Mouse (Mus musculus) left cerebral cortex, adult 9 months (tissue): ENCODE measurements around the gene Mmp10.

Experiments
- DNase-seq, 2 experiments: peaks; one replicate each; pipeline ENCODE4 v3.0.0; 2022; ENCODE audit warnings: low spot score in 2 of 2

Gene Mmp10

GRCm38 (mm10) chr9:7502051-7502450 is at the start of gene Mmp10:
Gene Mmp10 (plus strand): TSS chr9:7502352.
- no peak for DNase-seq

- DNase-seq = no peak
Measured at GRCm38 (mm10) chr9:7453302-7453701, 48.9 kb upstream of the Mmp10 start.

GRCm38 (mm10) chr9:7470262-7470661 is 31.9 kb upstream of the Mmp10 start:
- DNase-seq = no peak

GRCm38 (mm10) chr9:7483684-7484394 is 18.3 kb upstream of the Mmp10 start:
- no peak for DNase-seq

GRCm38 (mm10) chr9:7501138-7501537 is 1.0 kb upstream of the Mmp10 start:
- no peak for DNase-seq

GRCm38 (mm10) chr9:7507321-7507876 is 5.2 kb downstream of the Mmp10 start:
- DNase-seq = no peak

- DNase-seq = peak in 1 of 2 experiments; percentile 1
Measured at GRCm38 (mm10) chr9:7509619-7510233, 7.6 kb downstream of the Mmp10 start.

- no peak for DNase-seq
Measured at GRCm38 (mm10) chr9:7517944-7518571, 15.9 kb downstream of the Mmp10 start.

- no peak for DNase-seq
Measured at GRCm38 (mm10) chr9:7526255-7526940, 24.2 kb downstream of the Mmp10 start.

GRCm38 (mm10) chr9:7542763-7543162 is 40.6 kb downstream of the Mmp10 start:
- DNase-seq = no peak

GRCm38 (mm10) chr9:7544923-7545457 is 42.8 kb downstream of the Mmp10 start:
- no peak for DNase-seq

GRCm38 (mm10) chr9:7545471-7545870 is 43.3 kb downstream of the Mmp10 start:
- no peak for DNase-seq

GRCm38 (mm10) chr9:7545920-7546319 is 43.8 kb downstream of the Mmp10 start:
- DNase-seq = no peak

GRCm38 (mm10) chr9:7551943-7552342 is 49.8 kb downstream of the Mmp10 start:
- no peak for DNase-seq

- DNase-seq = no peak
Measured at GRCm38 (mm10) chr9:7553536-7553935, 51.4 kb downstream of the Mmp10 start.

GRCm38 (mm10) chr9:7554382-7554781 is 52.2 kb downstream of the Mmp10 start:
- DNase-seq = peak in 1 of 2 experiments; percentile 22

GRCm38 (mm10) chr9:7558221-7559017 is 56.3 kb downstream of the Mmp10 start, which contains the start of gene Mmp8:
Gene Mmp8 (plus strand): TSS chr9:7558456.
- no peak for DNase-seq
